Mouse (Mus musculus) Muller cell, postnatal 12 days (primary cell): Measurements from ENCODE around the gene 9130023H24Rik.

Experiments
- DNase-seq: peaks from one replicate; pipeline ENCODE4 v3.0.0-alpha.2; 2015; ENCODE audit errors: inconsistent ontology term

Gene 9130023H24Rik

DNA sequence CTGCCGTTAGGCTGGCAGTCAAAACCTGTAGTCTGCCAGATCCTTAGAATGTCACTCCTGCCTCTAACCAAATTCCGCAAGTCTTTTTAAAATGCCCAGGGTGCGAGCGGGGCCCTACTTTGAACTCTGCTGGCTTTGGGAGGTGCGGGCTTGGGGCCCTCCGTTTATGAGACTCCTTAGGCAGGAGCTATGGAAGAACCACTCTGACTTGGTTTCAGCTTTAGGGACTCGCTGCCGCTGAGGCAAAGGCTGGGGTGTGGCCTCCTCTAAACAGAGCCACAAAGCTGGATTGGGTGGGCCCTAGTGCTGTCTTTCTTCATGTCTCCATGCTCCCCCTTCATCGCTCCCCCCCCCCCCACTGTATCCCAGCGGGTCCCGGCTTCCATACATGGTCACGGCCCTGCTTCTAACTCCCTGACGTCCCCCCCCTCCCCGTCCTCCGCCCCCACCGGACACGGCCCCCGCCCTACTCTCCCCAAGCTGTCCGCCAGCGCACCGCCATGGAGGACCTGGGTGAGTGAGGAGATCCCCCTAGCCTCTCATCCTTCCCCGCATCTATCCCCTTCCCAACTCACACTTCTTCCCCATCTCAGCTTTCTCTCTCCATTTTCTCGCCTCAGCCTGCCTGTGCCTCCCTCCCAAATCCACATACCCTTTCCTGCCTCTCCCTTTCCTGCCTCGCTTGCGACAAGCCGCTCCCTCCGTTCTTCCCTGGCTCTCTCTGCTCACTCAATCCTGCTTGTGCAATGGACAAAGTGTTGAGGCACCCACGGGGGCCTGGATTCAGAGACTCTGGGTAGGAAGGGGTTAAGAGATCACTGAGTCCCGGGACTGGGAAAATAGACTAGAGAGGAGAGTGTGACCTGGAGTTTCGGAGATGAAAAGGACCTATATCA, 8.9 kb upstream of the 9130023H24Rik start, which contains the start of gene Tgfb1i1:
Gene Tgfb1i1, plus strand, starts transcription at position 317 of the 896 bp plus-strand sequence.
- DNase-seq: peak; percentile 91

DNA sequence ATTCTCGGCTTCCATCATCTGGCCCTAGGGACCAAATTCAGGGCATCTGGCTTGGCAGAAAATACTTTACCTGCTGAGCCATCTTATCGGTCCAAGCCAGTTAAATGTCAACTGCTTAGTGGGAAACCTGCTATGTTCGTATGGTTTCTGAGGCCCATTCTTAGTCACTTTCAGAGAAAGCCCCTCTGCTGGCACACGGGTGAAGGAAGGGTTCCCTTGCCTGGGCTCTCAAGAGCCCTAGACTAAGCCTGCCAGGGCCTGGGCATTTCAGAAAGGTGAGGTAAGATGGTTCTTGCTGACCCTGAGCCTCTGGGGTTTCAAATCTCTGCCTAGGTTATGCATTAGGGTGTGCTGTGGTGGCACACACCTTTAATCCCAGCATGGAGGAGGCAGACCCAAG, 7.7 kb upstream of the 9130023H24Rik start:
- no peak for DNase-seq

GRCm38 (mm10) chr7:128244410-128245025, 6.7 kb upstream of the 9130023H24Rik start:
- DNase-seq: peak; percentile 43

DNA sequence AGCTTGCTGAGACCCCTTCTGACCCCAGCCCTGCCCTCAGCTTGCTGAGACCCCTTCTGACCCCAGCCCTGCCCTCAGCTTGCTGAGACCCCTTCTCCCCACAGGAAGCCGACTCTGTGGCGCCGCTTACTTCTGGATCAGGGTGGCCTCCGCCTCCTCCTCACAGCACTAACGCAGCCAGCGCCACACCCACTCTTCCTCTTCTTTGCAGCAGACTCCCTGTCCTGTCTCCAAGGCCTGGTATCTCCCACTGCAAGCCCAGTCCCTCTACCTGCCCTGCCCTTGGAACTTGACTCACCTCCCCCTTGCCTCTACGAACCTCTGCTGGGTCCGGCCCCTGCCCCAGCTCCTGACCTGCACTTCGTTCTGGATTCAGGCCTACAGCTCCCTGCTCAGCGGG, 6.1 kb upstream of the 9130023H24Rik start:
- DNase-seq: no peak

DNA sequence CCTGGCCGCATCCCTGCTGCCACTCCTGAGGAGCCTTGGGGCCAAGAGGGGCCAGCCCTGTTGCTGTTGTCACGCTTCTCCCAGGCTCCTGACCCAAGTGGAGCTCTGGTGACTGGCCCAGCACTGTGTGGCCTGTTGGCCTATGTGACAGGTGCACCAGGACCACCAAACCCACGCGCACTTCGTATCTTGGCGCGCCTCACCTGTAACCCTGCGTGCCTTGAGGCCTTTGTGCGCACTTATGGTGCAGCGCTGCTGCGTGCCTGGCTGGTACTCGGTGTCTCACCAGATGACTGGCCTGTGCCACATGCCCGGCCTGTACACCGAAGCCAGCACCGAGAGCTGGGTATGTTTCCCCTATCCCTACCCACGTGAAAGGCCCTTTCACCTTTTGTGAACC, 4.5 kb upstream of the 9130023H24Rik start:
- no peak for DNase-seq

DNA sequence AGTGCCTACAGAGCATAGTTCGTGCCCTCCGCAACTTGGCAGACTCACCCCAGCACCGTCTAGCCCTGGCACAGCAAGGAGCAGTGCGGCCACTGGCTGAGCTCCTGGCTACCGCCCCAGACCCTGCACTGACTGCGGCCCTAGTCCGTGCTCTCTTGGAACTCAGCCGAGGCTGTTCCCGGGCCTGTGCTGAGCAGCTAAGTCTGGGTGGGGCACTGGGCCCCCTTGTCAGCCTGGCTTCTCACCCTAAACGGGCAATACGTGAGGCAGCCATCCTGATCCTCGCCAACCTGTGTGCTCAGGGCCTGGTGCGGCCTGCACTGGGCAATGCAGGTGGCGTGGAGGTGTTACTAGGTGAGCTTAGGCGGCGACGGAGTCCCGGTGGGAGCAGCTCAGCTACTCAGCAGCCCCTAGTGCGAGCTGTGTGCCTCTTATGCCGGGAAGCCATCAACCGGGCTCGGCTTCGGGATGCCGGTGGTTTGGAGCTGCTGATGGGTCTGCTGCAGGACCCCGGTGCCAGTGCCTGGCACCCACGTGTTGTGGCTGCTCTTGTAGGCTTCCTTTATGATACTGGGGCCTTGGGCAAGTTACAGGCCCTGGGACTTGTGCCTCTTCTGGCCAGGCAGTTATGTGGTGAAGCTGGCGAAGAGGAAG, 2.4 kb upstream of the 9130023H24Rik start:
- no peak for DNase-seq

- DNase-seq: peak; percentile 29
Measured at GRCm38 (mm10) chr7:128238991-128239390, 1.2 kb upstream of the 9130023H24Rik start.

DNA sequence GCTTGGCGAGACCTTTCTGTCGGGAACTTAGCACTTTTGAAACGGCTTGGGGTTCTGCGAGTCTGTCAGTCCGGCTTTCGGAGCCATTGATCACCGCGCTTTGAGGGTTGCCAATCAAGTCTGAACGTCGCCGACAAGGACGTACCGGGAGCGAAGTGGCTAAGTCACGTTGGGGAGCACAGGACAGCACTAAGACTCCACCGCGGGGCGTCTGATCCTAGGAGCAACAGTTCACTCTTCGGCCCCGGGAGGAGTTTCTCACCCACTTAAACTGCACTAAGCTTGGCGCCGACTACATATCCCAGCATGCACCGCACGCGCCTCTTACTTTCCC, 271 bp downstream of the 9130023H24Rik start:
- DNase-seq: no peak

DNA sequence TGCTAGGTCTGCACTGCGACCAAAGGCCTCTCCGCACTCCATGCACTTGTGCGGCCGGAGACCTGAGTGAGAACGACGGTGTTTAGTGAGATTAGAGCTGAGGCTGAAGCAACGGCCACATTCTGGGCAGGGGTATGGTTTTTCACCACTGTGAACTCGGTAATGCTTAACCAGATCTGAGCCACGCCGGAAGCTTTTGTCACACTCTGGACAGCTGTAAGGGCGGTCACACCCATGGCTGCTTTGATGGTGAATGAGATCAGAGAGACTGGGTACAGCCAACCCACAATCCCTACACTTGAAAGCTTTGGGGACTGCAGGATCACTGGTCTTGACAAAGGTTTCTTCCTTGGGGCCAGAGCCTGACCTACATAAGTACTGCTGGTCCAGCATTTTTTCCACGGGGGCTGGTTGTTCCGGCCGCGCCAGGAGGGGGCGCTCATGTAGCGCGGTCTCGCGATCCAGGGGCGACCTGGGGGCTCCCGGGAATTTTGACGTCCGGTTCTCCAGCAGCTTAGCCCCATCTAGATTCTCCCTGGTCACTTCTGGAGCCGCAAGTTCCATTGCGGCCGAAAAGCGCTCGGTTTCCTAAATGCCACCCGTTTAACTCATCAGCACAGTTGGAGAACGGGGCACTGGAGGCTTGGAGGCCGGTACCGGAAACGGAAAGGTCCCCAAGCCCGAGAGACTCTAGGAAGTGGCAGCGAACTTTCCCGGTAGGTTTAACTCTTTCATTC, 807 bp downstream of the 9130023H24Rik start, which contains the start of gene Armc5:
Gene Armc5, plus strand, starts transcription at position 487 of the 737 bp plus-strand sequence.
- peak; percentile 91 for DNase-seq

- no peak for DNase-seq
Measured at GRCm38 (mm10) chr7:128236426-128236825, 1.4 kb downstream of the 9130023H24Rik start.

DNA sequence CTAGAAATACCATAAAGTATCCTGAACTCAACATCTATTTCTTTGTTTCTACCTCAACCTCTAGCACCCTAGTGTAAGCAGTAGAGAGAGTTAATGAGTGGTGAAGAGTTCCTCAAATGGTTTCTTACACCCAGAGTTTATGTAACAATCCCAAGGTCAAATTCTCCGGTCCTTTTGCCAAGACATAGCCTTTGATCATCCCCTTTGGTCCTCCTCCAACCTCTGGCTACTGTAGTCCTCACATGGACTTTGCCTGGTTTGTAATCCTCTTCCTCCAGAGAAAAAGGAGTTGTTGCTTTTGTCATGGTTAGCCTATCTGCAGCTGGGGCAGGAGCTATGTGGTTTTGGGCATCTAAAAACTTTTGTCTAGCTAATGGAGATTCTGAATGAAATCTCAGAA, 2.4 kb downstream of the 9130023H24Rik start:
- DNase-seq: no peak

- DNase-seq: no peak
Measured at GRCm38 (mm10) chr7:128234796-128235195, 3.0 kb downstream of the 9130023H24Rik start.

GRCm38 (mm10) chr7:128231741-128232140, 6.1 kb downstream of the 9130023H24Rik start:
- DNase-seq: no peak

DNA sequence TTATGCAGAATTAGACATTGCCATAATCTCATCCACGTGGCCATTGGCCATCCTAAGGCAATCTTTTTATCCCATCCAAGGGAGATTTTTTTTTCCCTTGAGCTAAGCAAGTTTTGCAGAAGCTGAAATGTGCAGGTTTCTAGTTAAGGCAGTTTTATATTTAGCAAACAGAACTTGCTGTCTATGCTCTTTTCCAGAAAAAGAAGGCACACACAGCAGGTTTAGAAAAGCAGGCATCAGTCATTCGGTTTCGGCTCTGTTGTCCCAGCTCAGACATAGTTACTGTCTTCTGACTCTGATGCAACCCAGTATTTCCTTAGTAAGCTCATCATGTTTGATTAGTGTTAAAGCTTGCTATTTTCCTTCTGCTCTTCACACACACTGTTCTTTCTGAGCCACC, 16.9 kb downstream of the 9130023H24Rik start:
- no peak for DNase-seq

DNA sequence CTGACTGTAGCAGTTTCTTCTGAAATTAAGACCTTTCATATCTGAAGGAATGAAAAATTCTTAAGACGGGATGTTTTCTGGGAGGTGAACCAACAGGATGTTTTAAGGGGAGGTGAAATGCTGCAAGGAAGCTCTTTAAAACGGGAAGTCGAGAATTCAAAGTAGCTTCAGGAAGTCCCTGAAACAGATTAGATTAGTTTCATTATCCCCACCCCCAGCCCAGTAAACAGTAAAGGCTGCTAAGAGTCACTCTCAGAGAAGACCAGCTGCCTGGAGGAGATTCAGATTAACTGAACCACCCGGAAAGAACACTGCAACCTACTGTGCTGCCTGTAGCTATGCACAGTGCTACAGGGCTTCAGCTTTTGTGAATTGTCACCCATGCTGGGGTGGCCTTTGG, 17.9 kb downstream of the 9130023H24Rik start:
- DNase-seq: no peak

DNA sequence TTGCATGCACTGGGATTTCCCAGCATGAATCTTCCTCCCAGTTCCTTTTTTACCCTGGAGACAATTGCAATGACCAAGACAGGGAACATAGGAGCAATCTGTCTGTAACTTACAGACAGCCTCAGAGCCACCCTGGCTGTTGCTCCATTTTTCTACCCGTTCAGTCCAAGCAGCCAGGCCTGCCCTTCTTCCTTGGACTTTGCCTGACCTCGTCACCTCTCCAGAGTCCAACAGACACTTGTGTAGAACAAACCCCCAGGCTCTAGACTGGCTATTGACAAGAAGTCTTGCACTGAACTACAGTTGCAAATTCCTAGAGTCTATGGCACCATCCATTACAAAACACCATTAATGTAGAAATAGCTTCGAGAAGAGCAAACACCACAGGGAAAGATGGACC, 28.0 kb downstream of the 9130023H24Rik start:
- no peak for DNase-seq

- peak; percentile 18 for DNase-seq
Measured at GRCm38 (mm10) chr7:128208187-128208586, 29.6 kb downstream of the 9130023H24Rik start.

DNA sequence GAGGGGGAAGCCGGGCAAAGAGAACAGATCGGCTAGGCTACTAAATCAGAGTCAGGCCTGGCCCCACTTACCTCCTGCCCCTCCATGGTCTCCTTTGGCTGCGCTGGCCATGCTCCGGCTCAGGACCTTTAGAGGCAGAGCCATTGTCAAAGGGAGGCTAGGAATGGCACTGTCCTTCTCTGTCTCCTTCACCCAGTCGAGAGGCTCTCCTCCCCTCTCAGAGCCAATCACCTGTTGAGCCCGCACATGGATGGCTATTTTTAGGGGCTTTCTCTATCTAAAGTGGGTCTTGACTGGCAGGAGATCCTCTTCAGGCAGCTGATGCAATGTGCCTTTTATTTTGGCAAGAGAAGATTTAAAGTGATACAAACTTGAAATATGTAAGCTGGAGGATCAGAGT, 31.7 kb downstream of the 9130023H24Rik start, which contains the start of gene Cox6a2:
Gene Cox6a2, minus strand, starts transcription at position 236 of the 400 bp plus-strand sequence.
- no peak for DNase-seq

DNA sequence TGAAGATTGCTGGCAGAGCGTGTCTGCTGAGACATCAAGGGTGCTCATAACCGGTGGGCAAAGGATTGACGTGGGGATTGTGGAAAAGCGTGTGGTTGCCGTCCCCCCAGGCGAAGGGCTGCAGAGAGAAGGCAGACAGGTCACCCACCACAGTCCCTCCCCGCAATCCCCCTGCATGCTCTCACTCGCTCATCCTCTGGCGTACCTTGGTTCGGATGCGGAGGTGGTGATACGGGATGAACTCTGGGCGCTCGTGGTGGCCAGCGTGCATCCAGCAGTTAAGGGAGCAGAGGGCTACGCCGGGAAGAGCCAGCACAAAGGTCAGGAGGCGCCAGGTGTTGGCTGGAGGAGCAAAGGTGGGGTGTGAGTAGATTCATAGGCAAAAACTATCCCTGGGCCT, 32.1 kb downstream of the 9130023H24Rik start:
- no peak for DNase-seq

- DNase-seq: no peak
Measured at GRCm38 (mm10) chr7:128204179-128204578, 33.7 kb downstream of the 9130023H24Rik start.

- DNase-seq: no peak
Measured at GRCm38 (mm10) chr7:128203071-128203470, 34.8 kb downstream of the 9130023H24Rik start.

DNA sequence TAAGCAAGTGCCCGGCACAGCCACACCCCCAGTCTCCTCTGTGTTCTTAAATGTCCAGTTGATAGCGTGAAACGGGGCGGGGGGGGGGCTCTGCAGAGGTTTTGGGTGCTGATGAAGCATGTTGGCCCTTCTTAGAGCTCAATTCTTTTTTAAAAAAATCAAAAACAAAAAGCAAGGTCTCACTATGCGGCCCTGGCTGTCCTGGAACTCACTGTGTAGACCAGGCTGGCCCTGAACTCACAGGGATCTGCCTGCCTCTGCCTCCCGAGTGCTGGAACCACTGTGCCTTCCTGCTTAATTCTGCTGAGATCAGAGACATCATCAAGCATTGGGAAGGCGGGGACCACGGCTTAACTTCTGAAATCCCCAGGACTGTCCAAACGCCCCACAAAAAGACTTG, 36.2 kb downstream of the 9130023H24Rik start:
- DNase-seq: no peak
